Comparison of ENCODE assay signal across 17 mouse cellular contexts in the genomic region with DNA sequence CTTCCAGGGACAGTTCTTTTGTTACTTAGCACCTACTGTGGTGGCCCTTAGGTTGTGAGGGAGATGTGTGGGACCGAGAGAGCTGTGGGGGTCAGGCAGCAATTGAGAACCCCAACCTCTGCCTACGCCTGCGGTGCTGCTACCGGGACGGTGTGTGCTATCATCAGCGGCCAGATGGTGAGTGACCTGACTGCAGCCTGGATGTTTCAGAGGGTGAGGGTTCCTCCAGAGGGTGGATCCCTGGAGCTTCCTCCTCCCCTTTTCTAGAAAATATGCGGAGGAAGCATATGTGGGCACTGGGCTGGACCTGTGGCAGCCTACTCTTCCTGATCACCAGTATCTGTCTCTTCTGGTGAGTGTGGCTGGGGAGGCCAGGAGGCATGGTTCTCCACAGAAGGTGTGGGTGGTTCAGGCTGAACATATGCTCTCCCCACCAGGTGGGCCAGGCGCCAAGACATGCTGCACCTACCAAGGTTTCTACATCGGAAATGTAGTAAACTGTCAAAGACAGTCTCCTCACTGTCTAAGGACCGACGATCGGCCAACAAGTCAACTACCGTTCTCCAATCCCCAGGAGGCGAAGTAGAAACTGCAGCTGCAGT. TPM values are rescaled to one million over a fixed set of nuclear protein-coding genes. Genes with fewer than 3 reads are reported as not detected.
A peak's percentile ranks its signal among the peaks of the same experiment; 100 is the strongest.
DNase-seq lines count a peak whose midpoint lies in the region; ATAC-seq lines count a peak whose summit lies in the region.
"Had no signal": no experiment of that assay in that cellular context is flagged by ENCODE, and none has a peak within 500 bp of the region (broad histone marks: within the 10 kb centered on the region; RNA-seq: fewer than 3 reads in every experiment).

No protein-coding gene starts in this region.

- peaks cover 56% of the 10 kb centered on the region for H3K4me1 ChIP-seq in liver, embryonic 12.5 days
- peaks cover 8% of the 10 kb centered on the region; the same call in 1 of the 2 replicates for H3K4me1 ChIP-seq in kidney, embryonic 14.5 days (ENCODE audit: control insufficient read depth, insufficient read depth, low read length)
- peaks cover 12% of the 10 kb centered on the region for H3K4me1 ChIP-seq in kidney, embryonic 16.5 days (ENCODE audit: insufficient read depth, low read length)

- H3K9ac ChIP-seq in liver, embryonic 12.5 days = peak overlapping the region; percentile 47; the same call in 1 of the 2 replicates
- no peak overlapping the region for H3K9ac ChIP-seq in kidney, embryonic 14.5 days (ENCODE audit: low read depth, low read length)
- no peak overlapping the region for H3K9ac ChIP-seq in kidney, embryonic 16.5 days (replicated peaks; ENCODE audit: low read length)
- H3K9ac ChIP-seq: hindbrain, embryonic 12.5 days; neural tube, embryonic 15.5 days had no signal

- H3K36me3 ChIP-seq in liver, embryonic 12.5 days = peaks cover 12% of the 10 kb centered on the region
- H3K36me3 ChIP-seq in kidney, embryonic 14.5 days (ENCODE audit: control insufficient read depth, insufficient read depth, low read length) = no peaks in the 10 kb centered on the region
- no peaks in the 10 kb centered on the region for H3K36me3 ChIP-seq in kidney, embryonic 16.5 days (ENCODE audit: insufficient read depth, low read length)
- H3K36me3 ChIP-seq: hindbrain, embryonic 12.5 days; neural tube, embryonic 15.5 days had no signal

- peak; percentile 41 to 51 for DNase-seq in right cerebral cortex, adult 2 months (ENCODE audit: low spot score in 2 of 2)
- no peak for DNase-seq in right cerebral cortex, postnatal 10 days (ENCODE audit: low spot score in 2 of 2)
- peak; percentile 82 for DNase-seq in cerebellum, adult 9-10 months
- peak; percentile 28 for DNase-seq in right cerebral cortex, postnatal 25 days
- no peak for DNase-seq in thymus, postnatal 0 days (ENCODE audit: low spot score)
- DNase-seq: adrenal gland, adult 2 months; kidney, adult 18-20 months; spleen, adult 18-20 months had no signal

- 44% methylated on average over 14 of the region's 14 CpGs for WGBS in liver, embryonic 12.5 days (ENCODE audit: insufficient replicate concordance)
- WGBS in kidney, embryonic 14.5 days = 76% methylated on average over 14 of the region's 14 CpGs
- 80% methylated on average over 14 of the region's 14 CpGs for whole genome bisulfite sequencing in kidney, embryonic 16.5 days

- peaks cover 42% of the 10 kb centered on the region for H3K27me3 ChIP-seq in liver, embryonic 12.5 days (replicated peaks)
- peaks cover 3% of the 10 kb centered on the region; the same call in 1 of the 2 replicates for H3K27me3 ChIP-seq in kidney, embryonic 14.5 days (ENCODE audit: control insufficient read depth, insufficient read depth, low read length)
- peaks cover 2% of the 10 kb centered on the region for H3K27me3 ChIP-seq in kidney, embryonic 16.5 days (ENCODE audit: insufficient read depth, low read length)
- H3K27me3 ChIP-seq: CH12.LX had no signal

- peak overlapping the region; percentile 43; the same call in 1 of the 2 replicates for H3K27ac ChIP-seq in liver, embryonic 12.5 days
- H3K27ac ChIP-seq in kidney, embryonic 14.5 days (ENCODE audit: low read depth, low read length) = no peak overlapping the region
- H3K27ac ChIP-seq in kidney, embryonic 16.5 days (ENCODE audit: low read length) = no peak overlapping the region
- H3K27ac ChIP-seq: hindbrain, embryonic 12.5 days; neural tube, embryonic 15.5 days had no signal

- peak overlapping the region; percentile 39 for H3K4me2 ChIP-seq in liver, embryonic 12.5 days
- no peak overlapping the region for H3K4me2 ChIP-seq in kidney, embryonic 14.5 days (replicated peaks; ENCODE audit: low read depth, low read length)
- no peak overlapping the region for H3K4me2 ChIP-seq in kidney, embryonic 16.5 days (replicated peaks; ENCODE audit: low read depth, low read length)
- H3K4me2 ChIP-seq: hindbrain, embryonic 12.5 days; neural tube, embryonic 15.5 days had no signal

- ATAC-seq in liver, embryonic 12.5 days = peak; percentile 82
- ATAC-seq in kidney, embryonic 14.5 days (ENCODE audit: low FRiP score, low TSS enrichment) = no peak
- ATAC-seq in kidney, embryonic 16.5 days (ENCODE audit: low FRiP score, low TSS enrichment) = no peak
- ATAC-seq: lung, postnatal 0 days; midbrain, embryonic 16.5 days had no signal

- no peak overlapping the region for H3K4me3 ChIP-seq in liver, embryonic 12.5 days
- H3K4me3 ChIP-seq in kidney, embryonic 14.5 days (ENCODE audit: low read length) = no peak overlapping the region
- H3K4me3 ChIP-seq in kidney, embryonic 16.5 days (ENCODE audit: low read length) = no peak overlapping the region
- H3K4me3 ChIP-seq: hindbrain, embryonic 12.5 days; neural tube, embryonic 15.5 days had no signal

- H3K9me3 ChIP-seq in liver, embryonic 12.5 days (replicated peaks) = no peaks in the 10 kb centered on the region
- no peaks in the 10 kb centered on the region for H3K9me3 ChIP-seq in kidney, embryonic 14.5 days (ENCODE audit: control insufficient read depth, low read length)
- H3K9me3 ChIP-seq in kidney, embryonic 16.5 days (ENCODE audit: low read length) = no peaks in the 10 kb centered on the region
- H3K9me3 ChIP-seq: hindbrain, embryonic 12.5 days; neural tube, embryonic 15.5 days had no signal

RNA-seq across cellular contexts. Expression of gene Tmem190, which starts 1.0 kb away (rescaled TPM):
- 0.46 TPM in 1 of 2 replicates, not detected in the other for polyA plus RNA-seq in liver, embryonic 12.5 days (2016; fragmentation: Nextera tagmentation; extraction: Ambion mirVana)
- polyA plus RNA-seq in kidney, embryonic 14.5 days (2014; fragmentation: Nextera tagmentation; extraction: Ambion mirVana) = 0.63 TPM in 1 of 2 replicates, not detected in the other
- 0.57 and 0.97 TPM in 2 replicates for polyA plus RNA-seq in kidney, embryonic 16.5 days (2015; fragmentation: Nextera tagmentation; extraction: Ambion mirVana)
- 0.23 TPM in 1 of 2 replicates, not detected in the other for polyA plus RNA-seq in thymus, postnatal 0 days (2015; fragmentation: Nextera tagmentation; extraction: Ambion mirVana)
- polyA plus RNA-seq: adrenal gland, adult 2 months; embryonic facial prominence, embryonic 14.5 days; hindbrain, embryonic 12.5 days; neural tube, embryonic 15.5 days had no signal

RNA-seq across cellular contexts. Expression of gene Il11, which starts 1.1 kb away (rescaled TPM):
- 0.06 TPM in 1 of 2 replicates, not detected in the other for polyA plus RNA-seq in liver, embryonic 12.5 days (2016; fragmentation: Nextera tagmentation; extraction: Ambion mirVana)
- polyA plus RNA-seq in kidney, embryonic 14.5 days (2014; fragmentation: Nextera tagmentation; extraction: Ambion mirVana) = 0.31 TPM in 1 of 2 replicates, not detected in the other
- polyA plus RNA-seq in kidney, embryonic 16.5 days (2015; fragmentation: Nextera tagmentation; extraction: Ambion mirVana) = 0.17 and 0.42 TPM in 2 replicates
- 0.13 and 0.30 TPM in 2 replicates for polyA plus RNA-seq in thymus, postnatal 0 days (2015; fragmentation: Nextera tagmentation; extraction: Ambion mirVana)
- polyA plus RNA-seq: embryonic facial prominence, embryonic 14.5 days had no signal

RNA-seq across cellular contexts. Expression of gene Tmem238, which starts 5.7 kb away (rescaled TPM):
- polyA plus RNA-seq in liver, embryonic 12.5 days (2016; fragmentation: Nextera tagmentation; extraction: Ambion mirVana) = 18.9 and 19.2 TPM in 2 replicates
- polyA plus RNA-seq in kidney, embryonic 14.5 days (2014; fragmentation: Nextera tagmentation; extraction: Ambion mirVana) = 6.9 and 8.2 TPM in 2 replicates
- 12.5 and 14.3 TPM in 2 replicates for polyA plus RNA-seq in kidney, embryonic 16.5 days (2015; fragmentation: Nextera tagmentation; extraction: Ambion mirVana)
- polyA plus RNA-seq in thymus, postnatal 0 days (2015; fragmentation: Nextera tagmentation; extraction: Ambion mirVana) = 9.6 and 11.7 TPM in 2 replicates

RNA-seq across cellular contexts. Expression of gene Rpl28, which starts 8.9 kb away (rescaled TPM):
- polyA plus RNA-seq in liver, embryonic 12.5 days (2016; fragmentation: Nextera tagmentation; extraction: Ambion mirVana) = 397 and 413 TPM in 2 replicates
- 251 and 292 TPM in 2 replicates for polyA plus RNA-seq in kidney, embryonic 14.5 days (2014; fragmentation: Nextera tagmentation; extraction: Ambion mirVana)
- polyA plus RNA-seq in kidney, embryonic 16.5 days (2015; fragmentation: Nextera tagmentation; extraction: Ambion mirVana) = 315 and 357 TPM in 2 replicates
- polyA plus RNA-seq in thymus, postnatal 0 days (2015; fragmentation: Nextera tagmentation; extraction: Ambion mirVana) = 546 and 590 TPM in 2 replicates

RNA-seq across cellular contexts. Expression of gene Fam71e2, which starts 12.7 kb away (rescaled TPM):
- polyA plus RNA-seq in liver, embryonic 12.5 days (2016; fragmentation: Nextera tagmentation; extraction: Ambion mirVana) = not detected in 2 replicates
- polyA plus RNA-seq in kidney, embryonic 14.5 days (2014; fragmentation: Nextera tagmentation; extraction: Ambion mirVana) = not detected in 2 replicates
- polyA plus RNA-seq in kidney, embryonic 16.5 days (2015; fragmentation: Nextera tagmentation; extraction: Ambion mirVana) = not detected in 2 replicates
- polyA plus RNA-seq in thymus, postnatal 0 days (2015; fragmentation: Nextera tagmentation; extraction: Ambion mirVana) = not detected in 2 replicates
- polyA plus RNA-seq: adrenal gland, adult 2 months; embryonic facial prominence, embryonic 14.5 days; hindbrain, embryonic 12.5 days; lung, postnatal 0 days; midbrain, embryonic 16.5 days; neural tube, embryonic 15.5 days had no signal

Comparison
In these comparisons a context has a peak if more than half of its experiments do, and no peak if none do; other contexts are left out.
1. DNase-seq: peak in right cerebral cortex, adult 2 months (2 of 2), cerebellum, adult 9-10 months (single experiment) and right cerebral cortex, postnatal 25 days (single experiment); none in right cerebral cortex, postnatal 10 days (0 of 2) and thymus, postnatal 0 days (single experiment).